Mouse (Mus musculus): ENCODE results near the gene Ms4a3. TPM values are rescaled to one million over a fixed set of nuclear protein-coding genes. Genes with fewer than 3 reads are reported as not detected.

Gene Ms4a3
- not detected for polyA plus RNA-seq (2017; shearing (Covaris generic))

DNA sequence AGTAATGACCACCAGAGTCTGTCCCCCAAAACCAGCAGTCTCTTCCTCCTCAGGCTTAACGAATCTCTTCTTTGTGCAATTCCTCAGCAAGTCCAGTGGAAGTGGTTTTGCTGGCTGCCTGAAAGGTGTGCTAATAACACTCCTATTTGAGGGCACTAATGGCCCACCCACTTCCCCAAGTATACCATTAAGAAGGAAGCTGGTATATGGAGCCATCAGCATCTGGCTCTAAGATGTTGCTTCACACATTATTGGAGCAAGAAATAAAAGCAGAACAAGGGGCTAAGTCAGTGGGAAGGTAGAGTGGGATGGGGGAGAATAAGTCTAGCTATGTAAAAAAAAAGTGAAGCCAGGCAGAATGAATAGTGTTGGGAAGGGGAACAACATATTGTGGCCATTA is at the start of gene Ms4a3:
Ms4a3 (minus strand) TSS at position 120 of the 400 bp plus-strand sequence.
- no peak for ATAC-seq

DNA sequence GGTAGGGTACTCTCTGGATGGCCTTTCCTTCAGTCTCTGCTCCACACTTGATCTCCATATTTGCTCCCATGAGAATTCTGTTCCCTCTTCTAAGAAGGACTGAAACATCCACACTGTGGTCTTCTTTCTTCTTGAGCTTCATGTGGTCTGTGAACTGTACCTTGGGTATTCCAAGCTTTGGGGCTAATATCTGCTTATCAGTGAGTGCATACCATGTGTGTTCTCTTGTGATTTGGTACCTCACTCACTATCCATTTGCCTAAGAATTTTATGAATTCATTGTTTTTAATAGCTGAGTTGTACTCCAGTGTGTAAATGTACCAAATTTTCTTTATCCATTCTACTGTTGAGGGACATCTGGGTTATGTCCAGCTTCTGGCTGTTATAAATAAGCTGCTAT is 20.9 kb upstream of the Ms4a3 start:
- ATAC-seq: no peak

GRCm38 (mm10) chr19:11660459-11660858 is 19.8 kb upstream of the Ms4a3 start, which contains the start of gene Oosp2:
Gene Oosp2 (minus strand): TSS chr19:11660559.
- ATAC-seq: no peak

- ATAC-seq: no peak
Observed at GRCm38 (mm10) chr19:11659142-11659541, 18.5 kb upstream of the Ms4a3 start.

- ATAC-seq: no peak
Observed at GRCm38 (mm10) chr19:11649564-11649963, 8.9 kb upstream of the Ms4a3 start.

DNA sequence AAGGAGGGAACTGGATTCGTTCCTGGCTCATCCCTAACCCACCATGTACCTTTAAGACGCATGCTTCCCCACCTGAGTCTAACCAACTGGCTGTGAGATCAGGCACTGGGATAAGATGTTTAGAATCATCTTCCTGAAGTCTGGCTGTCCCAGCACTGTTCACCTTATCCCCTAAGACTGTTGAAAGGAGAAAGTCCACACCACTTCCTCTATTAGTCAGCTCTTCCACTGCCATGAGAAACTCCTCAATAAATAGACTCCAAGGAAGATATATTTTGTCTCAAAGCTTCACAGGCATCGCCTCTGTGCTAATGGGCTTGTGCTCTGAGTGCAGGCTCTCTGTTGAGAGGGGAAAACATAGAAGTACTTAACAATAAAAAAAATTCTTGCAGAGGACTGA is 5.5 kb upstream of the Ms4a3 start:
- ATAC-seq: no peak

DNA sequence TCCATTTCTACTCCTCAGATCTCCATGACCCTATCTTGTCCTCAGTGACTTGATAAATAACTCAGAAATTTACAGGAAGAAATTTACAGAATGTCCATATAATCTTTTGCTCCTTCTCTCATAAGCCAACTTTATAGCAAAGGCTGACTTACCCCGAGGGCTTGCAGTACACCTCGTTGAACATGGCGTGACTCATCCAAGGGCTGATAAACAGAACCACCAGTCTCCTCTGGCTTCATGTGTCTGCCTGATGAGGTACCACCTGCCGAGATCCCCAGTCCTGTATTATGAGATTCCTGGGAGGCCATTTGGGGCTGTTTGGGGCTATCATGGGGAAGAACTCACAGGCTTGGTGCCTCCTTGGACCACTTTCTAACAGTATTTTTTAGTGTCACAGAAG is 1.6 kb downstream of the Ms4a3 start:
- no peak for ATAC-seq

DNA sequence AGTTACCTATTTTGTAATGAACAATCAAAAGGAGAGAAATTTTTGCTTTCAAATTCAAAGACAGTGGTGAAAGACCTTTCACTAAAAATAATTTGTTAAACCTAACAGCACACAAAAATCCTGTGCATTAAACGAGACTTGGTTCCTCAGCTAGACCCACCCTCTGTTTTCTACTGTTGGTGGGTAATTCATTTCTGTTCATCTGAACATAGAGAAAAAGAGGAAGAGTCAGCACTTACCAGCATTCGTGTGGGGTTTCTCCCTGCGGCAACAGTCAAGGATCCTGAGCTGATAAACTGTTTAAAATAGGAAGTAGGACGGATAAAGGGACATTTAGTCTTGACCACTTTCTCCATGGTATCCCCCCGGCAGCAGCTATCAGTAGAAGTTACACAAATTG is 5.1 kb downstream of the Ms4a3 start:
- ATAC-seq: no peak

GRCm38 (mm10) chr19:11634330-11634729 is 6.3 kb downstream of the Ms4a3 start:
- no peak for ATAC-seq

DNA sequence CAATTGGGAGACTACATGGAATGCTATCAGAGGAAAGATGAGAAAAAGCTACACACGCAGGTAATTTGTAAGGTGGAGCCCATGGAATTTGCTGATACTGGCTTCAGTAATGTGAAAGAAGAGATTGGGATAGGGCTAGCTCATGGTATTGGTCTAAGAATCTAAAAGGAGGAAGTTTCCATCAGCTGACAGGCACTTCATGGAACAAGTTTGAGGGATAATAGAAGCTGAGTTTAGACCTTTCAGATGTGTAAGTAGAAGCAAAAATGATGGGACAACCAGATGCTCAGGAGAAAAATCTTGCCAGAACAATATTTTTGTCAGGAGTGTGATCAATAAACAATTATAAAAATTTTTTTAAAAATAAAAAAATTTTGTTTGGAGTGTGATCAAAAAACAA is 6.9 kb downstream of the Ms4a3 start:
- ATAC-seq: no peak

GRCm38 (mm10) chr19:11625231-11625630 is 15.4 kb downstream of the Ms4a3 start:
- no peak for ATAC-seq

- no peak for ATAC-seq
Observed at GRCm38 (mm10) chr19:11624800-11625199, 15.9 kb downstream of the Ms4a3 start.

DNA sequence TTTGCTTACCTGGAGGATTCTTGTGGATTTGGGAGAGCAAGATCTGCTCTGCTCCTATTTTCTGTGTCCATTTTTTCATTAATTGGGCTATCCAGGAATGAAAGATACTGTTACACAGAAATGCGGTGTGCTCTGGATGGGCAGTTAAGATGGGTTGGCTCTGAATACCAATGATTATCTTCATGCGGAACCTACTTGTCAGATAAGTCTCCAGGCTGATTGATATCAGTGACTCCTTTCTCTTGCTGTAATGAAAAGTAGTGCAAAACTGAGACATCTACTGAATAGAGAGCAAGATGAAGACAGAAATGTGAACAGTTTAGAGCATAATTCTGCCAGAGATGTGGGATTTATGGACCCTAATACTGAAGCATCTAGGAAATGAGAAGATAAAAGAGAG is 17.1 kb downstream of the Ms4a3 start, which contains the start of gene Ms4a2:
Ms4a2 (minus strand) TSS at position 169 of the 400 bp plus-strand sequence.
- no peak for ATAC-seq

- no peak for ATAC-seq
Observed at GRCm38 (mm10) chr19:11617983-11618382, 22.7 kb downstream of the Ms4a3 start.

GRCm38 (mm10) chr19:11614805-11615204 is 25.8 kb downstream of the Ms4a3 start:
- ATAC-seq: no peak

DNA sequence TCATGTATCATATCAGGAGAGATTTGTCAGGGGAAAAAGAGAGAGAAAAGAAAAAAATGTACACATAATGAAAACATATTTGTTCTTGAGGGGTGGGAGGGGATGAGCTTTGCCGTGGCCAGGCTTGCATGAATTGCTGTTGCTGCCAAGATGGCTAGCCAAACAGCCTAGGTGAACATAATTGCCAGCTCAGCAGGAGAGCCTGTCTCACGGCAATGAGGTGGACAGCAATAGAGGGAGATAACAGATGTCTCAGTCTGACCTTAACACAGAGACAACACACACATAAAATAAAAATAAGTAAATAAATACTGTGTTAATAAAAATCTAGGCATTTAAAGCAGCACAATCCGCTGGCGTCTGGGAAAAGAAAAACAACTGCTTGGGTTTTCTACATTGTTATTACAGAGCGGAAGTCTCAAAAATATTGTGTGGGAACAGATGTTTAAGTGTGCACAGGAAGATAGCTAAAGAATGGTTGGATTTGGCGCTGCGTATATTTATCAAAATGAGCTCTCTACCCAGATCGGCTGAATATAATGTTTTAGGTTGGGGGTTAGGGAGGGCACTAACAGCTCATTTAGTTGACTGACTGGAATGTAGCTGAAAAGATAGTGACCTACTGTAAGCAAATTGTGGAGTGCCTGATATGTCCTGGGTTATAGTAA is 26.7 kb downstream of the Ms4a3 start:
- ATAC-seq: no peak

DNA sequence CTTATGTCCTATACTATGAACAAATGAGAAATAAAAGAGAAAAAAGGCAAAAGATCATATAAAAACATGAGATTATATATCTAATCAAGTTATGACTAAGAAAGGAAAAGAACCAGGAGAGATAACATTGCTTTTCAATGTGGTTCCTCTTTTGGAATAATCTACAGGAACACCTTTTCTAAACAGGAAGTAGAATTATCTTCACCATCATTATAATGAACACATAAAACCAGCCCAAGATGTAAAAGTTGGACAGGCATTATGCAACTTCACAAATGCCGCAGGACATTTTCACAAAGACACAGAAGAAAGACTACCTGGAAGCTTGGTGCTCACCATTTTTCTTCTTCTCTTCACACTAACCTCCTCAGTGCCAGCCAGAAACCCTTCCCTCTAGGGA is 27.6 kb downstream of the Ms4a3 start:
- ATAC-seq: no peak

DNA sequence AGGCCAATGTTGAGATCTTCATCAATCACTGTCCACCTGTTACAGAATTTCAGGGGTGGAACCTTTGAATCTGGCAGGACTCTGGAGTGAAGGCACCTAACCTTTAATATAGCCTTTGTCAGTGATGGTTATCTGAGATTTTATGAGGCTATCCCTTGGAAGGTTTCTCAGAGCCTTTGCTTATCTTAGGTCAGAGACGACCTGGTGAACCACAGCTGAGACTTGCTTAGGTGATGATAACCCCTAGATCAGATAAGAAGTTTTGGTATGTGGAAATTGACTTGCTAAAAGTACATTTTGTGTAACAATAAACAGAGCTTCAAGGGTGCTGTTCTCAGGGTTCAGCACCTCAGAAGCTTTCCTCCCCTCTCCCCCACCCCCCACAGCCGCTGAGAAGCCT is 28.4 kb downstream of the Ms4a3 start:
- no peak for ATAC-seq

- ATAC-seq: peak; percentile 43
Observed at GRCm38 (mm10) chr19:11611541-11611945, 29.1 kb downstream of the Ms4a3 start.

GRCm38 (mm10) chr19:11608172-11608571 is 32.5 kb downstream of the Ms4a3 start:
- peak; percentile 50 for ATAC-seq

DNA sequence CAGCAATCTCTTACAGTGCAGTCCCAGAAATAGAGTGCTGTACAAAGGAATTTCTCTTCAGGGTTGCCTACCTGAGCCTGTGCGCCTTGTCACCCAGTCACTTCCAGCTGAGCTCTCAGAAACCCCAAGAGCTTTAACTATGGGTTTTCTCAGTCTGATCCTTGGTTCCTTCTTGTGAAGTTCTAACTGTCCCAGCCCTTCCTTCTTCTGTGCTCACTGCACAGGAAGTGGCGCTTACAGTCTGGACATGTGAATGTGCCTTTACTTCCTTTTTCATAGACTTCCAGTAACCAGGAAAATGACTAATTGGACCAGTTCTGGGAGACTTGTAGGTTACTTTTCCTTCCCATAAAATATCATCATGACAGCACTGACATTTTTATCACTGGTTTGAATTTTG is 36.0 kb downstream of the Ms4a3 start, which contains the start of gene Ms4a6d:
Ms4a6d (minus strand) TSS at position 247 of the 400 bp plus-strand sequence.
- ATAC-seq: no peak

DNA sequence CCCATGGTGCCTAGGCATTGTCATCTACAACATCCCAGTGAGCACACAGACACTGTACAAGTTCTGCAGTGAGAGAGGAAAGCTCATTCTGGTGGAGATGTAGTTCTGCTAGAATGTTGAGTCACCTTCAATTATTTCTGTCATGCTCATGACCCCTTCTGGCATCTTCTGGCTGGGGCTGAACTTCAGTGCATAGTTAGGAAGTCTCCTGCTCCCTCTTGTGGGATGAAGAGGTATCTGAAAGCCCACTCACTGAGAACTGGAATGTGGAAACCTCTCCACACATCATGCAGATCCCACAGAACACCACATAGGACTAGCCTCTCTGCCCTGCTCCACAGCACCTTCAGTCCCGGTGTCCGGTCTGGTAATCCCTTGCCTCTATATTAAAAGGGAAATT is 38.6 kb downstream of the Ms4a3 start:
- peak; percentile 90 for ATAC-seq

DNA sequence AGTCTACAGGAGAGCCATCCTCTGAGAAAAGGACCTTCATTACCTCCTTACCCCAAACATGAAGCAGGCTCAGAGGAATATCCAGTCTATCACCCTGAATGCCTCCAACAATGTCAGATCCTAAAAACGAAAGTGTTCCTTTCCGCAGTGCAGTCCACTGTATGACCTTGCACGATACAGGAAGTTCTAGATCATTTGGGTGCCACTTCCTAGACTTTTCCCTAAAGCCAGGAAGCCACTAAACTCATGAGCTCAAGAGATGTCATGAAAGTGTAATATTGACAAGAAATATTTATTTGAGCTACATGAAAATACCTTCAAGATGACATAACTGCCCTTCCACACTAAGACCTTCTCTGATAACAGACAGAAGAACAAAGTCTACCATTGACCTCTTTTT is 39.3 kb downstream of the Ms4a3 start:
- peak; percentile 72 for ATAC-seq

DNA sequence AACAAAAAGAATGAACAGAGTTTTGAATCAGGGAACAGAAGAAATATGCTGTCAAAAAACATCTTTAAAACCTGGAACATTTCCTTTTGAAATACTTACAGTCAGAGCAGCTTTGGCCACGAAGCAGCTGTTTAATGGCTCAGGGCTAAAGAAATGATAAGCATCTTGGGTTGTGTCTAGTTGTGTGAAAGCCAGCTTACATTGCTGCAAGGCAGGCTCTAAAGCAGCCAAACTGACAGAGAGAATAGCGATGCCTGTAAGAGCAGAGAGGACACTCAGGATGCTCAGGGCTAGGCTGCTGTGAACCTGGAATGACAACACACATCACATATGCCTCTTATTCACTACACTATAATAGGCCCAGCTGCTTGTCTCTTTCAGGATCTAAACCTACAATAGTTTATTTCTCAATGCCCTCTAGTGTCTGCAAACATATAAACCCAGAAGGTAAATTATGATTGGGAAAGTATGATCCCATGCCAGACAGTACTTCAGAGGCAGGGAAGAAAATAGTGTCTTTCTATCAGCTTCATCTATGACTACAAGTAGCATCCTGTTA is 50.7 kb downstream of the Ms4a3 start:
- ATAC-seq: peak; percentile 51

DNA sequence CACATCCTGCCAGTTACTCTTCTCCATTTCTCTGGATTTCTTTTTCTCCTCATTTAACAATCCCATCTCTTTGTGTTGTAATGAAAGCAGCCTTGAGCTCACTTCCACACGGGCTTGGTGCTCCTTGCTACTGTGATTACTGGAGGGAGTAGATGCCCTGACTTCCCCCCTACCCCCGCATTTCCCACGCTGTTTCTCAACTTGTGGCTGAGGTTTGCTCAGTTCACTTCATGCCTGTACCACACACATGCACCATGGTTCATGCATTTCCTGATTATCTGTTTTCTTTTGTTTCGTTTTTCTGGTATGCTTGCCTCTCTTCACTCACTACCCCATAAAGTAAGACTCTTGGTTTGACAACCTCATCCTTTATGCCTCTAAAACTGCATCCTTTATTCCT is 51.4 kb downstream of the Ms4a3 start:
- ATAC-seq: peak; percentile 88

Data from inflammation-experienced regulatory T-cells, adult 6 months (primary cell).